Mouse (Mus musculus): Measurements from ENCODE around the gene Lta.
A peak's percentile ranks its signal among the peaks of the same experiment; 100 is the strongest.

The Lta gene

GRCm38 (mm10) chr17:35185639-35186611, 19.2 kb downstream of the Lta start:
- peak; percentile 92 for DNase-seq (ENCODE audit: low read depth, low spot score)

- DNase-seq (ENCODE audit: low read depth, low spot score) = no peak
These were observed 25.1 kb downstream of the Lta start for GRCm38 (mm10) chr17:35180093-35180492.

GRCm38 (mm10) chr17:35178528-35178927, 26.6 kb downstream of the Lta start:
- peak; percentile 81 for DNase-seq (ENCODE audit: low read depth, low spot score)

- no peak for DNase-seq (ENCODE audit: low read depth, low spot score)
These were observed 29.2 kb downstream of the Lta start, which contains the start of gene Aif1 for GRCm38 (mm10) chr17:35175968-35176367. Gene Aif1 (minus strand): TSS chr17:35176068.

- no peak for DNase-seq (ENCODE audit: low read depth, low spot score)
These were observed 29.8 kb downstream of the Lta start for GRCm38 (mm10) chr17:35175382-35175781.

GRCm38 (mm10) chr17:35174201-35174977, 30.8 kb downstream of the Lta start:
- DNase-seq (ENCODE audit: low read depth, low spot score) = no peak

- DNase-seq (ENCODE audit: low read depth, low spot score) = no peak
These were observed 31.8 kb downstream of the Lta start for GRCm38 (mm10) chr17:35173329-35173728.

GRCm38 (mm10) chr17:35172445-35173234, 32.5 kb downstream of the Lta start:
- DNase-seq (ENCODE audit: low read depth, low spot score) = no peak

- peak; percentile 85 for DNase-seq (ENCODE audit: low read depth, low spot score)
These were observed 36.5 kb downstream of the Lta start for GRCm38 (mm10) chr17:35168541-35169207.

- no peak for DNase-seq (ENCODE audit: low read depth, low spot score)
These were observed 37.4 kb downstream of the Lta start for GRCm38 (mm10) chr17:35167794-35168193.

- peak; percentile 97 for DNase-seq (ENCODE audit: low read depth, low spot score)
These were observed 38.7 kb downstream of the Lta start for GRCm38 (mm10) chr17:35166352-35167035.

- no peak for DNase-seq (ENCODE audit: low read depth, low spot score)
These were observed 39.5 kb downstream of the Lta start for GRCm38 (mm10) chr17:35165451-35166155.

- DNase-seq (ENCODE audit: low read depth, low spot score) = peak; percentile 100
These were observed 40.3 kb downstream of the Lta start, which contains the start of gene Prrc2a for GRCm38 (mm10) chr17:35164568-35165450. Gene Prrc2a (minus strand): TSS chr17:35164897.

GRCm38 (mm10) chr17:35164218-35164567, 41.0 kb downstream of the Lta start:
- DNase-seq (ENCODE audit: low read depth, low spot score) = no peak

- DNase-seq (ENCODE audit: low read depth, low spot score) = no peak
These were observed 41.6 kb downstream of the Lta start for GRCm38 (mm10) chr17:35163326-35164081.

GRCm38 (mm10) chr17:35162730-35163129, 42.4 kb downstream of the Lta start:
- DNase-seq (ENCODE audit: low read depth, low spot score) = no peak

GRCm38 (mm10) chr17:35162121-35162520, 43.0 kb downstream of the Lta start:
- DNase-seq (ENCODE audit: low read depth, low spot score) = no peak

GRCm38 (mm10) chr17:35161421-35161820, 43.7 kb downstream of the Lta start:
- DNase-seq (ENCODE audit: low read depth, low spot score) = no peak
